Mouse (Mus musculus) lung, adult 2 months (tissue): ENCODE results near the gene Dock4. TPM values are rescaled to one million over a fixed set of nuclear protein-coding genes. Genes with fewer than 3 reads are reported as not detected.

Experiments
- DNase-seq: peaks from one replicate; pipeline ENCODE4 v3.0.0; 2022
- H3K4me1 ChIP-seq: fragments of 200-500 bp; 2 replicates; pipeline ENCODE4 v1.6.1; 2011; ENCODE audit warnings: low read length; ENCODE audit not compliant: control insufficient read depth, insufficient read depth
- H3K4me3 ChIP-seq: fragments of 200-500 bp; replicated peaks from 2 replicates; pipeline ENCODE3; 2011; ENCODE audit warnings: low read depth, mild to moderate bottlenecking, control low read depth, low read length; ENCODE audit errors: extremely low read depth
- CTCF ChIP-seq: fragments of 200-500 bp; IDR thresholded peaks from 2 replicates; pipeline ENCODE4 v1.5.1; 2011; ENCODE audit warnings: mild to moderate bottlenecking, low read length, control low read depth; ENCODE audit not compliant: insufficient read depth
- POLR2A ChIP-seq: fragments of 200-500 bp; IDR thresholded peaks from 2 replicates; pipeline ENCODE4 v1.6.1; 2011; ENCODE audit warnings: low read depth, mild to moderate bottlenecking, control low read depth, low read length, borderline replicate concordance; ENCODE audit errors: extremely low read depth
- WGBS: fragments of 180-500 bp; shearing (Covaris S2); methylation state at CpG from one replicate; pipeline ENCODE4 v1.1.7; 2018; 5-methylcytosine and 5-hydroxymethylcytosine counted together
- polyA plus RNA-seq: library from polyadenylated mRNA; depleted of rRNA; stranded (reverse); fragments of >200 nt; gene quantifications from 2 replicates; pipeline ENCODE4 v1.2.3, GENCODE M21; 2012

Dock4 gene
- polyA plus RNA-seq, 1 experiment, result 21.9 TPM

- Histone ChIP-seq H3K4me3 (no peak overlapping the region), H3K4me1 (peaks cover 14% of the 10 kb centered on the region)
- no peak for DNase-seq
- 50% methylated on average over 3 of the region's 3 CpGs for WGBS
- TF ChIP-seq POLR2A (no peak), CTCF (no peak)
Observed at GRCm38 (mm10) chr12:40504687-40505086, 58.9 kb downstream of the Dock4 start.

GRCm38 (mm10) chr12:40507823-40508390 is 62.2 kb downstream of the Dock4 start:
- H3K4me1 ChIP-seq, result peaks cover 26% of the 10 kb centered on the region
- TF ChIP-seq POLR2A, result no peak
- no peak for TF ChIP-seq CTCF
- no peak overlapping the region for H3K4me3 ChIP-seq
- DNase-seq, result no peak
- 71% methylated on average over 4 of the region's 4 CpGs for WGBS

- 48% methylated on average over 8 of the region's 8 CpGs for WGBS
- Histone ChIP-seq H3K4me1 (peaks cover 26% of the 10 kb centered on the region), H3K4me3 (no peak overlapping the region)
- no peak for DNase-seq
- TF ChIP-seq CTCF (no peak), POLR2A (no peak)
Observed at GRCm38 (mm10) chr12:40508416-40508815, 62.7 kb downstream of the Dock4 start.

- 45% methylated on average over 8 of the region's 8 CpGs for WGBS
- Histone ChIP-seq H3K4me3 (no peak overlapping the region), H3K4me1 (peaks cover 21% of the 10 kb centered on the region)
- DNase-seq, result no peak
- no peak for TF ChIP-seq CTCF
- TF ChIP-seq POLR2A, result no peak
Observed at GRCm38 (mm10) chr12:40511643-40512369, 66.1 kb downstream of the Dock4 start.

- Histone ChIP-seq H3K4me1 (peaks cover 21% of the 10 kb centered on the region), H3K4me3 (no peak overlapping the region)
- no peak for TF ChIP-seq POLR2A
- no peak for TF ChIP-seq CTCF
- no peak for DNase-seq
- 73% methylated on average over 2 of the region's 2 CpGs for whole genome bisulfite sequencing
Observed at GRCm38 (mm10) chr12:40512370-40512693, 66.6 kb downstream of the Dock4 start.

GRCm38 (mm10) chr12:40512994-40513393 is 67.2 kb downstream of the Dock4 start:
- WGBS, result 85% methylated on average over 7 of the region's 7 CpGs

GRCm38 (mm10) chr12:40514021-40514420 is 68.3 kb downstream of the Dock4 start:
- DNase-seq, result no peak
- Histone ChIP-seq H3K4me1 (peaks cover 18% of the 10 kb centered on the region), H3K4me3 (no peak overlapping the region)
- TF ChIP-seq POLR2A, result no peak
- TF ChIP-seq CTCF, result no peak
- 53% methylated on average over 6 of the region's 6 CpGs for WGBS

More at GRCm38 (mm10) chr12:40512994-40513393, 67.2 kb downstream of the Dock4 start:
- no peak for TF ChIP-seq CTCF
- TF ChIP-seq POLR2A, result no peak
- H3K4me3 ChIP-seq, result no peak overlapping the region
- DNase-seq, result no peak
- H3K4me1 ChIP-seq, result peaks cover 19% of the 10 kb centered on the region

- H3K4me1 ChIP-seq, result peaks cover 4% of the 10 kb centered on the region; the same call in 1 of the 2 replicates
- TF ChIP-seq CTCF (no peak), POLR2A (no peak)
- WGBS, result 91% methylated on average over 4 of the region's 4 CpGs
- DNase-seq, result no peak
- no peak overlapping the region for H3K4me3 ChIP-seq
Observed at GRCm38 (mm10) chr12:40522468-40522867, 76.7 kb downstream of the Dock4 start.

GRCm38 (mm10) chr12:40523020-40523419 is 77.3 kb downstream of the Dock4 start:
- 83% methylated on average over 4 of the region's 4 CpGs for WGBS
- Histone ChIP-seq H3K4me3 (no peak overlapping the region), H3K4me1 (peaks cover 4% of the 10 kb centered on the region; the same call in 1 of the 2 replicates)
- no peak for DNase-seq
- TF ChIP-seq POLR2A (no peak), CTCF (no peak)

- WGBS, result 31% methylated on average over 3 of the region's 3 CpGs
- TF ChIP-seq POLR2A, result no peak
- TF ChIP-seq CTCF, result no peak
- DNase-seq, result no peak
- Histone ChIP-seq H3K4me3 (no peak overlapping the region), H3K4me1 (peaks cover 4% of the 10 kb centered on the region; the same call in 1 of the 2 replicates)
Observed at GRCm38 (mm10) chr12:40525045-40525444, 79.3 kb downstream of the Dock4 start.
